Mouse (Mus musculus): ENCODE results near the gene Zfp64.

Gene Zfp64

GRCm38 (mm10) chr2:168947663-168948062 lies 7.7 kb downstream of the Zfp64 start:
- DNase-seq = peak; percentile 66 to 69

- no peak for DNase-seq
Observed at GRCm38 (mm10) chr2:168944011-168944410, 11.4 kb downstream of the Zfp64 start.

GRCm38 (mm10) chr2:168939941-168940340 lies 15.4 kb downstream of the Zfp64 start:
- DNase-seq = no peak

GRCm38 (mm10) chr2:168939261-168939933 lies 16.0 kb downstream of the Zfp64 start:
- no peak for DNase-seq

GRCm38 (mm10) chr2:168936896-168937295 lies 18.5 kb downstream of the Zfp64 start:
- DNase-seq = no peak

- no peak for DNase-seq
Observed at GRCm38 (mm10) chr2:168935165-168935564, 20.2 kb downstream of the Zfp64 start.

- no peak for DNase-seq
Observed at GRCm38 (mm10) chr2:168931686-168932085, 23.7 kb downstream of the Zfp64 start.

- peak; percentile 48 to 82 for DNase-seq
Observed at GRCm38 (mm10) chr2:168929691-168930090, 25.7 kb downstream of the Zfp64 start.

- DNase-seq = no peak
Observed at GRCm38 (mm10) chr2:168927401-168927800, 28.0 kb downstream of the Zfp64 start.

- no peak for DNase-seq
Observed at GRCm38 (mm10) chr2:168926257-168926810, 29.1 kb downstream of the Zfp64 start.

- peak in 1 of 2 experiments; percentile 44 for DNase-seq
Observed at GRCm38 (mm10) chr2:168923706-168924105, 31.7 kb downstream of the Zfp64 start.

GRCm38 (mm10) chr2:168922466-168922865 lies 32.9 kb downstream of the Zfp64 start:
- no peak for DNase-seq

GRCm38 (mm10) chr2:168920007-168920406 lies 35.4 kb downstream of the Zfp64 start:
- no peak for DNase-seq

- no peak for DNase-seq
Observed at GRCm38 (mm10) chr2:168912901-168913721, 42.3 kb downstream of the Zfp64 start.

- peak in 1 of 2 experiments; percentile 11 for DNase-seq
Observed at GRCm38 (mm10) chr2:168912051-168912891, 43.1 kb downstream of the Zfp64 start.

GRCm38 (mm10) chr2:168911527-168911926 lies 43.9 kb downstream of the Zfp64 start:
- DNase-seq = no peak

- no peak for DNase-seq
Observed at GRCm38 (mm10) chr2:168906022-168906421, 49.4 kb downstream of the Zfp64 start.

- no peak for DNase-seq
Observed at GRCm38 (mm10) chr2:168904846-168905245, 50.5 kb downstream of the Zfp64 start.

GRCm38 (mm10) chr2:168904188-168904587 lies 51.2 kb downstream of the Zfp64 start:
- peak in 1 of 2 experiments; percentile 50 for DNase-seq

- peak in 1 of 2 experiments; percentile 51 for DNase-seq
Observed at GRCm38 (mm10) chr2:168902634-168903033, 52.8 kb downstream of the Zfp64 start.

- no peak for DNase-seq
Observed at GRCm38 (mm10) chr2:168897906-168898305, 57.5 kb downstream of the Zfp64 start.

GRCm38 (mm10) chr2:168895531-168895930 lies 59.9 kb downstream of the Zfp64 start:
- DNase-seq = no peak

- DNase-seq = no peak
Observed at GRCm38 (mm10) chr2:168894738-168895137, 60.6 kb downstream of the Zfp64 start.
